Mouse (Mus musculus) heart, adult 8-10 months (tissue): ENCODE data around the gene Olfr1331. TPM values are rescaled to one million over a fixed set of nuclear protein-coding genes. Genes with fewer than 3 reads are reported as not detected.
A peak's percentile ranks its signal among the peaks of the same experiment; 100 is the strongest.
"Not testable (repeated sequence)": the region's sequence is repeated elsewhere in the genome, so short reads cannot be mapped to it uniquely, and the experiment has no call there.

Experiments
- DNase-seq: peaks from one replicate; pipeline ENCODE4 v3.0.0; 2022; ENCODE audit warnings: low spot score
- total RNA-seq, 4 experiments: library from RNA; stranded (reverse); gene quantifications; 2 replicates each; pipeline ENCODE4 v1.2.4; 2022

Gene Olfr1331
- total RNA-seq, result not detected

GRCm38 (mm10) chr4:118864349-118864748, at the start of gene Olfr1331:
Gene Olfr1331 (plus strand): TSS chr4:118864649.
- DNase-seq, result no peak

DNA sequence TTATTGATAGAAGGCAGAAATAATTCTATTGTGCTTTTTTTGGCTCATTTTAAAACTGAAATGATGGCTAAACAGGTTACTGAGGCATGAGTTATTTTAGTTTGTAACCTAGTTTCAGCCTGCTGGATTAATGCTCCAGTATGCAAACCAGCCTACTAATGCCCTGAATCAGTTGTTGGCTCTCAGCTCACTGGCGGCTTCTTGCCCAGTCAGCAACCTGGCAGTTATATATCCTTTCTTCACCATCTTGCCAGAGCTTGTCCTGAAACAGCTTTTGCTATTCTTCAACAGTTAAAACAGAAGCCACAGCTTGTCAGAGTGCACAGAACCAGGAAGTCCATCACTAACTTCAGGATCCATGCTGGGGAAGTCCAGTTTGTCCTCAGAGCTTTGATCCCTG, 45.5 kb upstream of the Olfr1331 start:
- no peak for DNase-seq

DNA sequence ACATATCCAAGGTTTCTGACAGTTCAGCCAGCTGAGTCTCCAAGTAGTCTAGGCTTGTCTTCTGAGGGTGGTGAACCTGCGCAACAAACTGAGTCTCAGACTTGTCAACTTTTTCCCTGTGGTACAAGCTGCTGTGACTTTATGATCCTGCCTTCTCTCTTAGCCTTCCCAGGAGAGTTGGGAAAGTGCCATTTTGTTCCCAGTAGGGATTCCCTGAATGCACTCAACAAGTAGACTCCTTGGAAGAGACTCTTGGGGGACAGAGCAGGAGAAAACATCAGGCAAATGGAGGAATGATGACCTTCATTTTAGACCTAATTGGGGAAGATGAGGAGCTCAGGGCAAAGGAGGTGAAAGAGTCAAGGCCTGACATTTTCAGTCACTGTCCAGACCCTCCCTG, 28.3 kb upstream of the Olfr1331 start, which contains the start of gene Olfr1333:
Olfr1333 (minus strand) TSS at position 101 of the 400 bp plus-strand sequence.
- DNase-seq, result no peak

DNA sequence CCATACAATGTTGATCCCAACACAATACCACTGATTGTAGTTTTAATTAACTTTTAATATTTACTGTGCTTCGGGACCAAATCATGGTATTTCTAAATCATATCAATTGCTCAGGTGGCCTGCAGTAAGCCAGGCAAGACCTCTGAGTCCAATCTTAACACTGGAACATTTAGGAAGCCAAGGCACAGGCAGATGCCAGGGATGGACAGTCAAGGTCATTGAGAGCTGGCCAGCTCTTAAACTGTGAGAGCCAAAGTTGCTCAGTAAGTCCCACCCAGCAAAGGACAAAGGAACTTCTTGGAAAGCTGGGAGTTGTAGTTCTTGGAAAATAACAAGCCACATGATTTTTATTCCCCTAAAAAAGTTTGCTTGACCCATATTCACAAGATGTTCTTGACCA, 2.7 kb upstream of the Olfr1331 start:
- no peak for DNase-seq

DNA sequence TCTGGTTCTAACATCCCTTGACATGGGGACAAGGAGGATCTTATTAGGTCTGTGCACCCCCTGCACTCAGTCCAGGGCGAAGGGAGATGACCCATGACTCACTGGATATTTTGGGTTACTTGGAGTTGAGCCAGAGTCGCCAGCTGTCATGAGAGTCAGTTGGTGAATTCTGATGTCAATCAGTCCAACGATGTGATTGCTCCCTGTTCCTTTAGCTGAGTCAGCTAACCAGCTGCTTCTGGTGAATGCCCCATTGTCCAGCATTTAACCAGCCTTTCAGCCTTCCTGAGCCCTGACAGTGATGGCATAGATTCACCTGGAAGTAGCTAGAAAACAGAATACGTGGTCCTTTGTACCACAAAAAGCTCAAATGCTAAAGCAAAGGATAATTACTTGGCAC, 1.7 kb upstream of the Olfr1331 start:
- peak; percentile 8 for DNase-seq

DNA sequence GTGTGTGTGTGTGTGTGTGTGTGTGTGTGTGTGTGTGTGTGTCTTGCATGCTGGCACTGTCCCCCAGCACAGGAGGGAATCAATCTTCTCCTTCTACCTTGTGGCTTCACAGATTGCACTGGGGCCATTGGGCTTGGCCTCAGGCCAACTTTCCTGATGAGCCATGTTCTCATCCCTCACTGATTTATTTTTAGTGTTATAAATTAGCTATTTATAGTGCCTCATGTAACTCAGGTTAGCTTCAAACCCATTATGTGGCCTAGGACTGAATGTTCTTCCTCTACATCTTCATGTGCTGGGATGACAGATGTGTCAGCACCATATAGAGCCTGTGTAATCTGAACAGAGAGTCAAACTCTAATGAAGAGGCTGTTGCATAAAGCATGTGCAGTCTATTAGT, 3.1 kb downstream of the Olfr1331 start:
- peak; percentile 25 for DNase-seq

DNA sequence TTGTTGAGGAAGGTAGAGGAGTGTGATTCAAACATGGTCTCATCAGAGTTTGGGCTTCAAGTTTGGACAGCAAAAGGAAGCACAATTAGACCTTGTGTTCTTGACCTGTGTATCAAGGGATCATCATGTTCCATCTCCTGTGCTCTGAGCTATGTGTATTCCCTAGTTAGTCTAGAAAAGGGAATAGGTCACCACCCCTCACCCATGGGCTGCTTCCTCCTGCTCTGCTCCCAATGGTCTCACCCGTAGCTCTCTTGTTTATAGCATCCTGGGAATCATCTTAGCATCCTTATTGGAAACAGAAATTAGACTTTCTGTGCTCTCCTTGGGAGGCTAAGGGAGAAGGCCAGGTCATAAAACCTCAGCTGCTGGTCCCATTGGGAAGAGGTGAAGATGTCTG, 23.8 kb downstream of the Olfr1331 start, which contains the start of gene Olfr1330:
Olfr1330 (plus strand) TSS at position 301 of the 400 bp plus-strand sequence.
- DNase-seq, result no peak

- DNase-seq, result no peak
Observed at GRCm38 (mm10) chr4:118901981-118902380, 37.5 kb downstream of the Olfr1331 start.

GRCm38 (mm10) chr4:118917365-118917764, 52.9 kb downstream of the Olfr1331 start, which contains the start of gene Olfr1329:
Gene Olfr1329 (minus strand): TSS chr4:118917465.
- DNase-seq, result not testable (repeated sequence)

Other genes starting within 250 kb of the Olfr1331 start
- gene Cfap57, start 243.9 kb upstream of the Olfr1331 start, total RNA-seq, result under 1 TPM in 1 of 4 experiments, not detected in 3; 0.06 TPM
- gene Ebna1bp2, start 243.8 kb upstream of the Olfr1331 start, total RNA-seq, result 10 to 100 TPM; 26.6 to 42.0 (median 37.1) TPM
- gene Olfr62, start 205.7 kb upstream of the Olfr1331 start, total RNA-seq, result not detected
- not detected for gene Olfr1342, start 171.9 kb upstream of the Olfr1331 start, total RNA-seq
- not detected for gene Olfr1341, start 161.1 kb upstream of the Olfr1331 start, total RNA-seq
- not detected for gene Olfr1340, start 144.5 kb upstream of the Olfr1331 start, total RNA-seq
- not detected for gene Olfr1339, start 132.5 kb upstream of the Olfr1331 start, total RNA-seq
- not detected for gene Olfr1338, start 105.9 kb upstream of the Olfr1331 start, total RNA-seq
- not detected for gene Olfr1337, start 82.1 kb upstream of the Olfr1331 start, total RNA-seq
- not detected for gene Olfr1335, start 54.7 kb upstream of the Olfr1331 start, total RNA-seq
- not detected for gene Olfr1333, start 28.4 kb upstream of the Olfr1331 start, total RNA-seq
- gene Olfr1330, start 23.9 kb downstream of the Olfr1331 start, total RNA-seq, result not detected
- gene Olfr1329, start 52.8 kb downstream of the Olfr1331 start, total RNA-seq, result not detected
- not detected for gene Olfr1328, start 74.0 kb downstream of the Olfr1331 start, total RNA-seq
- gene Lao1, start 96.9 kb downstream of the Olfr1331 start, total RNA-seq, result under 1 TPM in 3 of 4 experiments, not detected in 1; 0.09 to 0.19 (median 0.17) TPM
- gene Slc2a1, start 244.1 kb downstream of the Olfr1331 start, total RNA-seq, result 10 to 100 TPM; 12.6 to 22.5 (median 14.9) TPM